Mouse (Mus musculus) forebrain, embryonic 14.5 days (tissue): ENCODE measurements around the gene Hoxd10. TPM values are rescaled to one million over a fixed set of nuclear protein-coding genes. Genes with fewer than 3 reads are reported as not detected.

ENCODE experiments used
- ATAC-seq: fragments of 200-750 bp; cut with Nextera tagmentation; 2 replicates; pipeline ENCODE4 v1.8.0; 2017; ENCODE audit warnings: mild to moderate bottlenecking, moderate library complexity
- DNase-seq: peaks from one replicate; pipeline ENCODE4 v3.0.0-alpha.2; 2015; ENCODE audit warnings: low spot score
- H3K27ac ChIP-seq: fragments of 300-500 bp; sonication (generic); 2 replicates; pipeline ENCODE4 v1.5.1; 2014; ENCODE audit warnings: low read depth, mild to moderate bottlenecking, control low read depth, low read length, moderate library complexity
- H3K27me3 ChIP-seq: fragments of 300-500 bp; sonication (generic); replicated peaks from 2 replicates; pipeline ENCODE4 v1.6.1; 2014; ENCODE audit warnings: low read length, control low read depth, mixed read lengths; ENCODE audit not compliant: control insufficient read depth, insufficient read depth
- H3K36me3 ChIP-seq: fragments of 300-500 bp; sonication (generic); 2 replicates; pipeline ENCODE4 v1.6.1; 2014; ENCODE audit warnings: low read length, control low read depth; ENCODE audit not compliant: control insufficient read depth, insufficient read depth
- H3K4me1 ChIP-seq: fragments of 300-500 bp; sonication (generic); 2 replicates; pipeline ENCODE4 v1.6.1; 2014; ENCODE audit warnings: antibody characterized with exemption, low read length, control low read depth; ENCODE audit not compliant: control insufficient read depth, insufficient read depth
- H3K4me2 ChIP-seq: fragments of 300-500 bp; sonication (generic); 2 replicates; pipeline ENCODE4 v1.6.1; 2014; ENCODE audit warnings: mild to moderate bottlenecking, control low read depth, low read length
- H3K4me3 ChIP-seq: fragments of 300-500 bp; sonication (generic); 2 replicates; pipeline ENCODE4 v1.5.1; 2014; ENCODE audit warnings: low read depth, low read length, control low read depth
- H3K9ac ChIP-seq: fragments of 300-500 bp; sonication (generic); 2 replicates; pipeline ENCODE4 v1.6.1; 2014; ENCODE audit warnings: mild to moderate bottlenecking, low read length, control low read depth, moderate library complexity
- H3K9me3 ChIP-seq: fragments of 300-500 bp; sonication (generic); replicated peaks from 2 replicates; pipeline ENCODE4 v1.6.1; 2016; ENCODE audit warnings: low read length, control low read depth, mixed read lengths; ENCODE audit not compliant: control insufficient read depth
- WGBS: fragments of 180-500 bp; shearing (Covaris S2); extraction: QIAGEN DNeasy Blood & Tissue Kit; methylation state at CpG from one replicate; pipeline ENCODE4 v1.1.7; 2014; 5-methylcytosine and 5-hydroxymethylcytosine counted together
- polyA plus RNA-seq: library from polyadenylated mRNA; unstranded; fragments of >200 nt; fragmentation: Nextera tagmentation; extraction: Ambion mirVana; gene quantifications from 2 replicates; pipeline ENCODE4 v1.2.1, GENCODE M21; 2014

Gene Hoxd10
- polyA plus RNA-seq, 1 experiment from 2014 or later: not detected

GRCm38 (mm10) chr2:74703720-74704392 is 12.1 kb downstream of the Hoxd10 start:
- no peaks in the 10 kb centered on the region for H3K36me3 ChIP-seq
- no peak for ATAC-seq
- no peaks in the 10 kb centered on the region for H3K9me3 ChIP-seq
- DNase-seq: no peak
- under 1% methylated on average over 26 of the region's 26 CpGs for WGBS
- H3K4me2 ChIP-seq: no peak overlapping the region
- H3K27me3 ChIP-seq: peaks cover 96% of the 10 kb centered on the region
- peaks cover 4% of the 10 kb centered on the region; the same call in 1 of the 2 replicates for H3K4me1 ChIP-seq
- no peak overlapping the region for H3K4me3 ChIP-seq
- no peak overlapping the region for H3K27ac ChIP-seq
- H3K9ac ChIP-seq: no peak overlapping the region

- DNase-seq (no peak), ATAC-seq (peak; percentile 22; the same call in 1 of the 2 replicates)
These were observed 12.8 kb downstream of the Hoxd10 start, which contains the start of gene Hoxd8 for GRCm38 (mm10) chr2:74704393-74704998. Hoxd8 (plus strand) TSS chr2:74704615.

GRCm38 (mm10) chr2:74704999-74705466 is 13.3 kb downstream of the Hoxd10 start:
- WGBS: 0% methylated on average over 53 of the region's 66 CpGs
- H3K27ac ChIP-seq: no peak overlapping the region
- DNase-seq (no peak), ATAC-seq (peak; percentile 26; the same call in 1 of the 2 replicates)
- H3K9ac ChIP-seq: peak overlapping the region; percentile 25; the same call in 1 of the 2 replicates
- H3K4me3 ChIP-seq: peak overlapping the region; percentile 21
- peaks cover 4% of the 10 kb centered on the region; the same call in 1 of the 2 replicates for H3K4me1 ChIP-seq
- no peaks in the 10 kb centered on the region for H3K36me3 ChIP-seq
- H3K9me3 ChIP-seq: no peaks in the 10 kb centered on the region
- peak overlapping the region; percentile 50 for H3K4me2 ChIP-seq
- peaks cover 96% of the 10 kb centered on the region for H3K27me3 ChIP-seq

More at GRCm38 (mm10) chr2:74704393-74704998, 12.8 kb downstream of the Hoxd10 start, which contains the start of gene Hoxd8:
- Histone ChIP-seq H3K4me2 (peak within 1 kb of the TSS; percentile 50), H3K4me3 (peak within 1 kb of the TSS; percentile 21), H3K27me3 (peaks cover 96% of the 10 kb centered on the region), H3K9me3 (no peaks in the 10 kb centered on the region), H3K27ac (no peak within 1 kb of the TSS), H3K9ac (peak within 1 kb of the TSS; percentile 25; the same call in 1 of the 2 replicates), H3K36me3 (no peaks in the 10 kb centered on the region), H3K4me1 (peaks cover 4% of the 10 kb centered on the region; the same call in 1 of the 2 replicates)
- under 1% methylated on average over 50 of the region's 52 CpGs for WGBS

- Histone ChIP-seq H3K9me3 (no peaks in the 10 kb centered on the region), H3K36me3 (no peaks in the 10 kb centered on the region), H3K27ac (no peak overlapping the region), H3K9ac (no peak overlapping the region), H3K4me3 (peak overlapping the region; percentile 21), H3K4me1 (peaks cover 4% of the 10 kb centered on the region; the same call in 1 of the 2 replicates), H3K4me2 (peak overlapping the region; percentile 50), H3K27me3 (peaks cover 96% of the 10 kb centered on the region)
- ATAC-seq: peak; percentile 55; the same call in 1 of the 2 replicates
- DNase-seq: no peak
- under 1% methylated on average over 51 of the region's 85 CpGs for WGBS
These were observed 13.9 kb downstream of the Hoxd10 start for GRCm38 (mm10) chr2:74705467-74706089.

GRCm38 (mm10) chr2:74706393-74706960 is 14.8 kb downstream of the Hoxd10 start:
- WGBS: 2% methylated on average over 13 of the region's 13 CpGs
- Histone ChIP-seq H3K4me2 (no peak overlapping the region), H3K36me3 (no peaks in the 10 kb centered on the region), H3K4me1 (peaks cover 4% of the 10 kb centered on the region; the same call in 1 of the 2 replicates), H3K9me3 (no peaks in the 10 kb centered on the region), H3K4me3 (no peak overlapping the region), H3K27ac (no peak overlapping the region), H3K9ac (no peak overlapping the region), H3K27me3 (peaks cover 94% of the 10 kb centered on the region)
- no peak for DNase-seq
- ATAC-seq: no peak

- DNase-seq (no peak), ATAC-seq (no peak)
- Histone ChIP-seq H3K9me3 (no peaks in the 10 kb centered on the region), H3K4me3 (no peak overlapping the region), H3K27ac (no peak overlapping the region), H3K27me3 (peaks cover 95% of the 10 kb centered on the region), H3K9ac (no peak overlapping the region), H3K4me1 (peaks cover 4% of the 10 kb centered on the region; the same call in 1 of the 2 replicates), H3K4me2 (no peak overlapping the region), H3K36me3 (no peaks in the 10 kb centered on the region)
- 5% methylated on average over 7 of the region's 7 CpGs for WGBS
These were observed 15.9 kb downstream of the Hoxd10 start for GRCm38 (mm10) chr2:74707599-74707998.

GRCm38 (mm10) chr2:74708676-74709075 is 17.0 kb downstream of the Hoxd10 start:
- peaks cover 4% of the 10 kb centered on the region; the same call in 1 of the 2 replicates for H3K4me1 ChIP-seq
- peaks cover 97% of the 10 kb centered on the region for H3K27me3 ChIP-seq
- H3K27ac ChIP-seq: no peak overlapping the region
- no peak overlapping the region for H3K9ac ChIP-seq
- no peak for ATAC-seq
- WGBS: 6% methylated on average over 4 of the region's 4 CpGs
- H3K9me3 ChIP-seq: no peaks in the 10 kb centered on the region
- no peak overlapping the region for H3K4me2 ChIP-seq
- DNase-seq: no peak
- no peaks in the 10 kb centered on the region for H3K36me3 ChIP-seq
- H3K4me3 ChIP-seq: no peak overlapping the region
